In the genomic region with DNA sequence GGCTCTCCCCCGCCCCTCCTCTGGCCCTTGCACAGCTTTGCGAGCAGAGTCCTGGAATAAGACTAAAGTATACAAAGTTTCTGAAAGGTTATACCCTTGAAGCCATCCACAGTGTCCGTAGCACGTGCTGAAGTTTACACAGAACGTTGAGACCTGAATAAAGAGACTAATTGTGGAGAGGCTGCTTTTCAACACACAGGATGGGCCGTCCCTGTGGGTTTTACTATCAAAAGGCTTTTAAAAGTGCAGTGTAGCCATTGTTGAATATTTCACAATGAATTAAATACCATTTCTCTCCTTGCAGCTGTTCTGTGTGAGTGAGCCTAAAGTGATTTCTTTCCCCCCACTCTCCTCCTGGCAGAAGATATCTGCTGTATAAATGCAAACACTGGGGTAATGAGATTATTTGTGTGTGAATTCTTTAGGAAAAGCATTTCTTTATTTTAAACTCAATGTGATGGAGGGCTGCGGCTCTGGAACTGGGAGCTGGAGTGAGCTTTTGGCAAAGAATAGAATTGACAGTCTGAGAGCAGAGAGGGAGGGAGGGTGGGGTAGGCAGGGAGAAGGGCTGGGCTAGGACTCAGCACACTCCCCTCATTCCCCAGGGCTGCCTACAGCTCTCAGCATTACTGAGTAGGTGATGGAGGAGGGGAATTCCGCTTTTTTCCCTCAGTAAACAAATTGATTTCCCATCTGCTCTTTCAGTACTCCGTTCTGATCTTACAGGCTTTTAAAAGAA, we compare ENCODE assay signal across 9 mouse cellular contexts. TPM values are rescaled to one million over a fixed set of nuclear protein-coding genes. Genes with fewer than 3 reads are reported as not detected.
A peak's percentile ranks its signal among the peaks of the same experiment; 100 is the strongest.
DNase-seq lines count a peak whose midpoint lies in the region; ATAC-seq and TF ChIP-seq lines count a peak whose summit lies in the region.
"Had no signal": no experiment of that assay in that cellular context is flagged by ENCODE, and none has a peak within 500 bp of the region (broad histone marks: within the 10 kb centered on the region; RNA-seq: fewer than 3 reads in every experiment).

No protein-coding gene starts in this region.

- H3K4me2 ChIP-seq in forebrain, embryonic 11.5 days (ENCODE audit: low read depth, low read length, severe bottlenecking) = no peak overlapping the region
- H3K4me2 ChIP-seq in limb, embryonic 14.5 days (replicated peaks; ENCODE audit: low read depth, low read length, severe bottlenecking) = no peak overlapping the region; the same call in 1 of the 2 replicates

- peaks cover 20% of the 10 kb centered on the region; the same call in 1 of the 2 replicates for H3K4me1 ChIP-seq in forebrain, embryonic 11.5 days (replicated peaks; ENCODE audit: control insufficient read depth, insufficient read depth, low read length)
- H3K4me1 ChIP-seq in forebrain, embryonic 10.5 days = peaks cover 53% of the 10 kb centered on the region
- peaks cover 45% of the 10 kb centered on the region for H3K4me1 ChIP-seq in limb, embryonic 14.5 days (ENCODE audit: control insufficient read depth, insufficient read depth, low read length)

- no peaks in the 10 kb centered on the region for H3K36me3 ChIP-seq in forebrain, embryonic 11.5 days (ENCODE audit: control insufficient read depth, insufficient read depth, low read length)
- no peaks in the 10 kb centered on the region for H3K36me3 ChIP-seq in forebrain, embryonic 10.5 days (replicated peaks)
- no peaks in the 10 kb centered on the region for H3K36me3 ChIP-seq in limb, embryonic 14.5 days (ENCODE audit: control insufficient read depth, insufficient read depth, low read length)

- WGBS in forebrain, embryonic 11.5 days = 6% methylated on average over 9 of the region's 9 CpGs
- 6% methylated on average over 9 of the region's 9 CpGs for WGBS in forebrain, embryonic 10.5 days
- WGBS in limb, embryonic 14.5 days = 13% methylated on average over 9 of the region's 9 CpGs

- DNase-seq in forebrain, embryonic 11.5 days (ENCODE audit: low spot score) = peak; percentile 48
- DNase-seq in forebrain, embryonic 10.5 days (ENCODE audit: extremely low spot score, low spot score) = no peak
- DNase-seq in 3T3-L1 (ENCODE audit: low read depth, low spot score) = peak; percentile 58
- DNase-seq in heart, adult 9 months (ENCODE audit: low spot score in 2 of 2) = peak; percentile 53 to 64
- DNase-seq in limb, embryonic 14.5 days (ENCODE audit: low spot score) = peak; percentile 70
- DNase-seq in cerebellum, adult 8-10 months = no peak
- DNase-seq: adrenal gland, postnatal 36 days had no signal

- no peak for TF ChIP-seq POLR2A in limb, embryonic 14.5 days (IDR thresholded peaks at IDR 0.05; ENCODE audit: borderline replicate concordance, extremely low read depth, insufficient read depth, insufficient read length)

- H3K27ac ChIP-seq in forebrain, embryonic 11.5 days (ENCODE audit: low read depth, low read length) = no peak overlapping the region
- no peak overlapping the region for H3K27ac ChIP-seq in forebrain, embryonic 10.5 days
- H3K27ac ChIP-seq in limb, embryonic 14.5 days (replicated peaks; ENCODE audit: low read depth, low read length) = 0 out of 2 replicates have a peak overlapping the region, but pooled peaks have one; percentile 28

- ATAC-seq in forebrain, embryonic 11.5 days (replicated peaks; ENCODE audit: low FRiP score) = peak; percentile 74
- ATAC-seq in limb, embryonic 14.5 days (ENCODE audit: low FRiP score, low read depth) = no peak
- ATAC-seq in inflammation-experienced regulatory T-cells, adult 6 months = no peak
- no peak for ATAC-seq in cerebellum, adult (ENCODE audit: insufficient number of reproducible peaks, low FRiP score, low TSS enrichment)

- no peak overlapping the region for H3K9ac ChIP-seq in forebrain, embryonic 11.5 days (ENCODE audit: low read length)
- no peak overlapping the region for H3K9ac ChIP-seq in limb, embryonic 14.5 days (ENCODE audit: low read depth, low read length, severe bottlenecking)

- no peak overlapping the region for H3K4me3 ChIP-seq in forebrain, embryonic 11.5 days (ENCODE audit: low read depth, low read length)
- no peak overlapping the region for H3K4me3 ChIP-seq in forebrain, embryonic 10.5 days
- no peak overlapping the region for H3K4me3 ChIP-seq in limb, embryonic 14.5 days (replicated peaks; ENCODE audit: low read length)

- no peaks in the 10 kb centered on the region for H3K9me3 ChIP-seq in forebrain, embryonic 11.5 days (ENCODE audit: control insufficient read depth, low read length)
- H3K9me3 ChIP-seq in forebrain, embryonic 10.5 days = no peaks in the 10 kb centered on the region
- H3K9me3 ChIP-seq in limb, embryonic 14.5 days (ENCODE audit: control insufficient read depth, low read length) = no peaks in the 10 kb centered on the region

- peaks cover 86% of the 10 kb centered on the region for H3K27me3 ChIP-seq in forebrain, embryonic 11.5 days (ENCODE audit: control insufficient read depth, insufficient read depth, low read length)
- H3K27me3 ChIP-seq in forebrain, embryonic 10.5 days (ENCODE audit: poor library complexity, severe bottlenecking) = peaks cover 100% of the 10 kb centered on the region
- H3K27me3 ChIP-seq in limb, embryonic 14.5 days (ENCODE audit: control insufficient read depth, insufficient read depth, low read length) = no peaks in the 10 kb centered on the region

RNA-seq across cellular contexts. Expression of a gene that starts 39.8 kb away (rescaled TPM):
- 18.4 and 22.6 TPM in 2 replicates for polyA plus RNA-seq in forebrain, embryonic 11.5 days (2014; fragmentation: Nextera tagmentation; extraction: Ambion mirVana)
- 27.3 and 28.1 TPM in 2 replicates for polyA plus RNA-seq in forebrain, embryonic 10.5 days (2016; fragmentation: Nextera tagmentation; extraction: Ambion mirVana)
- polyA plus RNA-seq in limb, embryonic 14.5 days (2012; rRNA removed) = 21.3 and 23.6 TPM in 2 replicates
- polyA plus RNA-seq in limb, embryonic 14.5 days (2014; fragmentation: Nextera tagmentation; extraction: Ambion mirVana) = 34.3 and 38.8 TPM in 2 replicates
- polyA plus RNA-seq in inflammation-experienced regulatory T-cells, adult 6 months (2017; shearing (Covaris generic)) = 100 to 1,000 TPM; 831 to 847 (median 840) TPM

Comparison
In these comparisons a context has a peak if more than half of its experiments do, and no peak if none do; other contexts are left out.
1. DNase-seq: peak in forebrain, embryonic 11.5 days (single experiment), 3T3-L1 (single experiment), heart, adult 9 months (2 of 2) and limb, embryonic 14.5 days (single experiment); none in forebrain, embryonic 10.5 days (single experiment) and cerebellum, adult 8-10 months (single experiment).
2. RNA of a gene that starts 39.8 kb away (polyA plus RNA-seq): 831 to 847 TPM in inflammation-experienced regulatory T-cells, adult 6 months; 21.3 to 38.8 TPM in limb, embryonic 14.5 days, 27.3 to 28.1 TPM in forebrain, embryonic 10.5 days and 18.4 to 22.6 TPM in forebrain, embryonic 11.5 days; every median in the first group is over 10 times any median in the second.